Mouse (Mus musculus): ENCODE data around the gene Chrm1.

DNA sequence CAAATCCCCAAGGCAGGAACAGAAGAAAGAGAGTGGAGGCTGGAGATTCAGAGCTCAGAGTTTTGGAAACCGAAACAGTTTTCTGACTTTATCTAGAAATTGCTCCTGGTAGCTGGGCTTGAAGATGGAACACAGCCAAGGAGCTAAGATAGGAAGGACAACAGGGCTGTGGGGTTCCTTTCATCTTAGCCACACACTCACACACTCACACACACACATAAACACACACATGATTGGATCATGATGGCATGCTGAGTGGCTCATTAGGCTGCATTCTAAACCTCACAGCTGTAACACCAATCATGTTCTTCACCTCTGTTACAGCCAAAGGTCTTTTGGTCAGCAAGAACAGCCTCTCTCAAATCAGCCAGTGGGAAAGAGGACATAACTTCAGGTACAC lies 31.6 kb upstream of the Chrm1 start:
- TF ChIP-seq CTCF (IDR thresholded peaks at IDR 0.05; ENCODE audit: low read depth) (no peak), EP300 (IDR thresholded peaks at IDR 0.05; ENCODE audit: low read depth) (no peak)

Measured in liver, embryonic 14.5 days (tissue).